Mouse (Mus musculus): ENCODE results near the gene Gkn2.
A peak's percentile ranks its signal among the peaks of the same experiment; 100 is the strongest.

- TF ChIP-seq MXI1 (IDR thresholded peaks at IDR 0.05; ENCODE audit: low read depth, low read length) (no peak), NELFE (IDR thresholded peaks at IDR 0.05; ENCODE audit: low read depth, low read length) (no peak), CTCF (IDR thresholded peaks at IDR 0.05 in 2 of 3, conservative IDR thresholded peaks at IDR 0.05 in 1 of 3; ENCODE audit: control insufficient read depth in 1 of 3, insufficient read depth in 1 of 3, low read depth in 2 of 3, low read length in 3 of 3, poor library complexity in 1 of 3, severe bottlenecking in 1 of 3) (peak; percentile 32 to 65 (median 58)), NRF1 (IDR thresholded peaks at IDR 0.05; ENCODE audit: insufficient read depth, low read depth, low read length, poor library complexity, severe bottlenecking) (no peak), GATA1 (IDR thresholded peaks at IDR 0.05; ENCODE audit: low read depth, low read length) (no peak), CHD1 (IDR thresholded peaks at IDR 0.05; ENCODE audit: low read depth, low read length) (no peak), ZC3H11A (IDR thresholded peaks at IDR 0.05; ENCODE audit: low read depth, low read length) (peak; percentile 55), POLR2A (IDR thresholded peaks at IDR 0.05; ENCODE audit: control insufficient read depth in 1 of 2, insufficient read depth in 1 of 2, low read depth in 1 of 2, low read length in 2 of 2, poor library complexity in 1 of 2) (no peak), MAZ (IDR thresholded peaks at IDR 0.05; ENCODE audit: low read depth, low read length) (no peak)
Observed at GRCm38 (mm10) chr6:87323381-87323780, 49.8 kb upstream of the Gkn2 start.

Measured in MEL (cell line).